Mouse (Mus musculus) erythroid progenitor cell, adult 5-6 weeks (primary cell): ENCODE results near the gene Smarcd2. TPM values are rescaled to one million over a fixed set of nuclear protein-coding genes. Genes with fewer than 3 reads are reported as not detected.

ENCODE experiments used
- ATAC-seq: replicated peaks from 2 replicates; pipeline ENCODE4 v1.8.0; 2016; ENCODE audit warnings: moderate number of reproducible peaks, mild to moderate bottlenecking, moderate TSS enrichment, inconsistent platforms; ENCODE audit not compliant: poor library complexity, low FRiP score, severe bottlenecking
- total RNA-seq, 2 experiments: library from RNA; stranded (forward) in 1 of 2; stranded (reverse) in 1 of 2; fragments of 150-400 nt in 1 of 2; fragments of 186-747, 209-891 nt in 1 of 2; gene quantifications; 2 replicates each; pipeline versions ENCODE4 v1.2.3 to v1.2.4; 2015 to 2017; ENCODE audit warnings: low replicate concordance in 2 of 2

Smarcd2 gene
- total RNA-seq, 2 experiments from 2014 or later: 49.0 to 162 TPM

GRCm38 (mm10) chr11:106283371-106283770 lies 10.6 kb upstream of the Smarcd2 start:
- no peak for ATAC-seq

GRCm38 (mm10) chr11:106282452-106282851 lies 9.7 kb upstream of the Smarcd2 start:
- no peak for ATAC-seq

GRCm38 (mm10) chr11:106276454-106276853 lies 3.7 kb upstream of the Smarcd2 start, which contains the start of gene Tcam1:
Gene Tcam1 (plus strand): TSS chr11:106276672.
- ATAC-seq: peak; percentile 43

- ATAC-seq: no peak
Observed at GRCm38 (mm10) chr11:106274971-106275411, 2.2 kb upstream of the Smarcd2 start.

GRCm38 (mm10) chr11:106274374-106274773 lies 1.6 kb upstream of the Smarcd2 start:
- no peak for ATAC-seq

GRCm38 (mm10) chr11:106273811-106274210 lies 1.0 kb upstream of the Smarcd2 start:
- ATAC-seq: no peak

- no peak for ATAC-seq
Observed at GRCm38 (mm10) chr11:106273311-106273684, 526 bp upstream of the Smarcd2 start.

- peak; percentile 46 for ATAC-seq
Observed at GRCm38 (mm10) chr11:106271794-106272643, 753 bp downstream of the Smarcd2 start.

GRCm38 (mm10) chr11:106271131-106271793 lies 1.5 kb downstream of the Smarcd2 start:
- ATAC-seq: no peak

GRCm38 (mm10) chr11:106269060-106269431 lies 3.7 kb downstream of the Smarcd2 start:
- ATAC-seq: no peak

GRCm38 (mm10) chr11:106268326-106269059 lies 4.3 kb downstream of the Smarcd2 start:
- ATAC-seq: no peak

GRCm38 (mm10) chr11:106267871-106268270 lies 4.9 kb downstream of the Smarcd2 start:
- ATAC-seq: no peak

GRCm38 (mm10) chr11:106267311-106267852 lies 5.4 kb downstream of the Smarcd2 start:
- ATAC-seq: no peak

GRCm38 (mm10) chr11:106266431-106266830 lies 6.3 kb downstream of the Smarcd2 start:
- no peak for ATAC-seq

- no peak for ATAC-seq
Observed at GRCm38 (mm10) chr11:106265570-106265969, 7.2 kb downstream of the Smarcd2 start.

- no peak for ATAC-seq
Observed at GRCm38 (mm10) chr11:106264988-106265387, 7.8 kb downstream of the Smarcd2 start.

GRCm38 (mm10) chr11:106263963-106264362 lies 8.8 kb downstream of the Smarcd2 start:
- ATAC-seq: no peak

GRCm38 (mm10) chr11:106260826-106261450 lies 11.8 kb downstream of the Smarcd2 start:
- no peak for ATAC-seq

GRCm38 (mm10) chr11:106256775-106257174 lies 16.0 kb downstream of the Smarcd2 start:
- ATAC-seq: no peak
